Mouse (Mus musculus) kidney, adult 8-10 months (tissue): Measurements from ENCODE around the gene Ilf3.

ENCODE experiments used
- DNase-seq, 2 experiments: peaks; one replicate each; pipeline ENCODE4 v3.0.0; 2022

Ilf3 gene

GRCm38 (mm10) chr9:21346627-21347365 is 20.9 kb upstream of the Ilf3 start:
- peak in 1 of 2 experiments; percentile 17 for DNase-seq

- DNase-seq = no peak
These were observed 19.5 kb upstream of the Ilf3 start for GRCm38 (mm10) chr9:21348152-21348551.

GRCm38 (mm10) chr9:21351178-21351577 is 16.5 kb upstream of the Ilf3 start:
- no peak for DNase-seq

GRCm38 (mm10) chr9:21351702-21352377 is 15.8 kb upstream of the Ilf3 start:
- no peak for DNase-seq

- no peak for DNase-seq
These were observed 15.0 kb upstream of the Ilf3 start for GRCm38 (mm10) chr9:21352463-21353372.

GRCm38 (mm10) chr9:21353373-21353686 is 14.3 kb upstream of the Ilf3 start:
- DNase-seq = no peak

- no peak for DNase-seq
These were observed 12.9 kb upstream of the Ilf3 start for GRCm38 (mm10) chr9:21354796-21355195.

- DNase-seq = peak; percentile 60 to 80
These were observed 10.5 kb upstream of the Ilf3 start for GRCm38 (mm10) chr9:21356981-21357718.

- DNase-seq = peak; percentile 62 to 83
These were observed 990 bp upstream of the Ilf3 start for GRCm38 (mm10) chr9:21366541-21367220.

GRCm38 (mm10) chr9:21368131-21368584 is 487 bp downstream of the Ilf3 start:
- DNase-seq = peak; percentile 33 to 57

- no peak for DNase-seq
These were observed 1.4 kb downstream of the Ilf3 start for GRCm38 (mm10) chr9:21369080-21369479.

GRCm38 (mm10) chr9:21370876-21371275 is 3.2 kb downstream of the Ilf3 start:
- DNase-seq = no peak

GRCm38 (mm10) chr9:21372508-21372907 is 4.8 kb downstream of the Ilf3 start:
- no peak for DNase-seq

- DNase-seq = no peak
These were observed 11.5 kb downstream of the Ilf3 start for GRCm38 (mm10) chr9:21379195-21379594.

GRCm38 (mm10) chr9:21380868-21381267 is 13.2 kb downstream of the Ilf3 start:
- DNase-seq = no peak

GRCm38 (mm10) chr9:21383966-21384365 is 16.3 kb downstream of the Ilf3 start:
- no peak for DNase-seq

GRCm38 (mm10) chr9:21392646-21393175 is 25.0 kb downstream of the Ilf3 start:
- peak in 1 of 2 experiments; percentile 9 for DNase-seq

GRCm38 (mm10) chr9:21395692-21396091 is 28.0 kb downstream of the Ilf3 start:
- DNase-seq = no peak

- no peak for DNase-seq
These were observed 29.5 kb downstream of the Ilf3 start for GRCm38 (mm10) chr9:21397170-21397569.

GRCm38 (mm10) chr9:21401042-21401441 is 33.4 kb downstream of the Ilf3 start:
- no peak for DNase-seq

- DNase-seq = no peak
These were observed 35.1 kb downstream of the Ilf3 start for GRCm38 (mm10) chr9:21402764-21403253.

- no peak for DNase-seq
These were observed 36.1 kb downstream of the Ilf3 start for GRCm38 (mm10) chr9:21403745-21404144.
